Mouse (Mus musculus): ENCODE results near the gene Esrrg.

Esrrg gene

DNA sequence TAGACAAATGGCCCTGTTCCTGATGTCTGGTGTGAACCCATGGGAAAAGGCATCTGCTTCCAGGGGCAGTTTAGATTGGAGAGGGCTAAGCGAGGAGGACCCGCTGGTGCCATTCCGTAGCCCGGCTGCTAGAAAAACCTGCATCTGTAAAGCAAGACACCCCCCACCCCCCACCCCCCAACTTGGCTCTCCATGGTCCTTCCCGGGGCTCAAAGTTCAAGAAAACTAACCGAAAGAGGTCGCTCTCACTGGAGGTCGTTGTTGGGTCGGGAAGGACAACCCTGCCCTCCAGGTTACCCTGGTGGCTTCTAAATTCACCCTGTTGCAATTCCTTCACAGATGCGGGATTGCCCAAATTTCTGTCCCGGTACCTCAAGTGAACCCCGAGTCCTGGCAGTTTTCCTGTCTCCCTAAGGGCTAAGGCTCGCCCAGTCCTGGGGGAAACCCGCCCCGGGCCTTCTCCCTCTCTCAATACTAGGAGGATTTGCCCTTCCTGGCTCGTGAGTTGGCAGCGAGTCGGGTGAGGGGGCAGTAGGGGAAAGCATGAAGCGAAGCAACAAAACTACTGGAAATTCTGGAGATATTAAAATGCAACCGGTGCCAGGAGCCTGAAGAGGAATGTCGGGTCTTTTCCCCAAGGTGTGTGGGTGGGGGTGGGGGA, at the start of gene Esrrg:
Esrrg (plus strand) TSS at position 531 of the 661 bp plus-strand sequence.
- DNase-seq: no peak

DNA sequence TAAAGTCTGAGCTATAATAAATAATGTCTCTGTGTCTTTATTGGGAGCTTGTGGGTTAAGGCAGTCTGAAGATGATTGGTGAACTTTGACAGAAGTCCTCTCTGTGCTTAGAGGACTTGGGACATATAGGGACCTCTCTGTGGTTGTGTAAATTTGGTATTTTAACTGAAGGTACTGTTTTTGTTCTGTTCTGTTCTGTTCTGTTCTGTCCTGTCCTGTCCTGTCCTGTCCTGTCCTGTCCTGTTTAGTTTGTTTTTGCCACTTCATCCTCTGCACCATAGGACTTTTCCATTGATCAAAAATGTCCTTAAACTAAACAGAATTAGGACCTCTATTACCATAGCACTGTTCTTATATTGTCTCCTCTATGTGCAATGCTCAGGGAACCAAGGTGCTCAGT, 24.6 kb upstream of the Esrrg start:
- no peak for DNase-seq

DNA sequence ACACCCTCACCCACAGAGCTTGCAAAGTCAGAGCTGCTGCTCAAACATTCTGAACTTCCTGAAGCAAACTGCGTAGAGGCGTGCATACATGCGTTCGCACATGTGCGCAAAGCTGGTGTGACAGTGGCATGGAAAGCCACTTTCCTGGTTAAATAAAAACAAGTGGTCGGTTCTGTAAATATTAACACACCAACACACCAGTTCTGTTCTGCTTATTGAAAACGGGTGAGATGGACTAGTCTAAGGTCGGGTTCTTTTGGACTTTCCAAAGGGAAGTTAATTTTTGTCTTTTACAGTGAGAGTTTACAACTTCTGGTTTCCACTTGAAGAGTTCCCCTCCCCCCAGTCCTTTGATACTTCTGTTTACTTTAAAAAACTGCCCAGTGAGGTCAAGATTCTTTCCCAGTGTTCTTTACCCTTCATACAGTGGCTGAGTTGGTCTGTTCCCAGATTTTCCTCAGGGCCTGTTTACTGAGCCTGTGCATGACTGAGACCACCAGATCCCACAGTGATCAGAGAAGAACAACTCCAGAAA, 22.0 kb upstream of the Esrrg start:
- DNase-seq: no peak

DNA sequence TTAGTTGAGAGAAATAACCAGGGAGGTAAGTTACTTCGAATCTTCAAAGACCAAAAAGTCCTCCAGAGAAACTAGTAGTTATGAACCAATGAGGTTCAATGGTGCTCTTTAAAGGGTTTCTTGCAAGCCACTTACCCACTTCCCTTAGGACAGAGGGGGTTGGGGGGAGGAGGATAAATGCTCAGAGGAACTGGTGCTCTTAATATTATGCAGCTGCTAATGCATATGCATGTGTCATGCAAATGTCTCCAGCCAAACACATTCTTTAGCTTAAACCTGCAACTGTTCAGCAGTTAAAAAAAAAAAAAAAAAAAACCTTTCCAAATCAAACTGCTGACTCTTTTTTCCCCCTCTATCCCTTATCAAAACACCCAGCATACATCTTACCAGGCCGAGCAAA, 5.6 kb upstream of the Esrrg start:
- DNase-seq: no peak

DNA sequence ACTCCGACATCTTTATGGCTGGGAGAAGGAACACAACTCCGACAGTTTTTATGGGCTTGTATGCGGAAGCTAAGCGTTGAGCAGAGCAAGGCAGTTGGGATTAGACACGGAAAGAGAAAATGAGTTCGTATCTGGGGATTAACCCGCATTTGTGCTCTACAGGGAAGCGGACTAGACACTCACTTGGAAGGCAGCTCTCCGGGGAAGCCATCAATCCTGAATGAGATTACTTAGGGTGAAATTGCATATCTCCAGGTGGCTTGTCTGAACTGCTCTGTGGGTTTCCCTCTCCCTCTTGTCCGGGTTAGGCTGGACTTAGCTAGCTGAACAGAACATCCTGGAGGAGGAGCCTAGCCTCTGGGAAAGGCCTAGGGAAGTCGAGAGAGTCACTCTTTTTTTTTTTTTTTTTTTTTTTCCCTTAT, 4.5 kb upstream of the Esrrg start:
- no peak for DNase-seq

DNA sequence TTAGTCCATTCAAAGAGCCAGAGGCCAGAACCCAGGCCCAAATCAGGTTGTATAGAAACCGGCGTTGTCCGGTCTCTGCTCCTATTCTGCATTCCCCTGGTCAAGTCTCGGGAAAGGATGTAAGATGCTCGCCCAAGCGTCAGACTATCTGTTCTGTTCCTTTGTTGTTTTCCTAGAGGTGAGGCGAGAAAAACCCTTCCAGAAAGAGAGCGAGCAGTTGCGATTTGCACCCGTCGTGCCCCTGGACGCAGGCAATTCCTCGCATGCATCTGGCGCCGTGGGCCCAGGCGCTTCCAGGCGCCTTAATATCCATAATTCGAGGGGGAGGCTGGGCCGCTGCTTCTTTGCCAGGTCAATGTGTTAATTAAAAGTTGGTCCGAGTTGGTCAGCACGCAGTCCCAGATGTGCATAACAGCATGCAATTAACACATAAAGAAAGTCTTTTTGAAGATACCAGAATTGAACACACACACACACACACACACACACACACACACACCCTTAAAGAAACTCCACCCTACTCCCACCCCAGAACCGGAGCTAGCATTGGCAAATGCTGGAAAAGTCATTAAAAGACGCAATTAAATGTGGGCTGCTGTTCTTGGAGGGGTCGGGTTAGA, 3.8 kb upstream of the Esrrg start:
- DNase-seq: no peak

DNA sequence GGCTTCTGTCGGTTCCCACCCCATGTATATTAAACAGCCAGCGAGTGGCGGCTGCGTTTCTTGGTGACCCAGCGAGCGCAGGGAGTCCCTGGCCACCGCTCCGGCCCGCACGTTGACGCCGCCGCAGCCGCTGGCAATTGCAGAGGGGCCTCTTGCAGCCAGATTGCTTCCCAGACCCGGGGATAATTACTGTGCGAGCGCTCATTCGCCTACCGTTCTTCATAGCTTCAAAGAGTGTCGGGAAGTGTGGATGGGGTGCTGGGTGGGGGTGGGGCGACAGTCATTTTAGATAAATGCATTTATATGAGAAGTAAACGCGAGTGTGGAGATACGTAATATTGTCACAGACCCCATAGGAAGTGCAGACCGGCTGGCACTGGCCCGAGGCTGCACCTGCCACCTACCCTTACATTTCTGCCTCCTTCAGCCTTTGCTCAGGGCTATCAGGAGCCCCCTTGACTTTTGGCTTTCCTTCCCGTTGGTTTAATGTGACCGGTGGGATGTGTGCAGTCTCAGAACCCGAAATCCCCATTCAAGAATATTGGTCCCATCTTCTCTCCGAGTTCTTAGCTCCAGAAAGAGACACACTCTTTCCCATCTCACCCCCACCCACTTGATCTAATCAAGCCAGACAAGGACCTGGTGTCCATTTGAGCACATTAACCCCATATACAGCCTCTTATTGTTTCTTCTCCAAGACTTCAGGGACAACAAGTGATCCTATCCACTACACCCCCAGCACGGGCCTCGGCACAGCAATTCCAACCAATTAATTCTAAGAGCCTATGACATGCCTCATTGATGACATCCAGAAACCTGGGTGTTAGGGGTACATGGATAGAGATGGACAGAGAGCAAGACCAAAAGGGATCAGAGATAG, 3.0 kb upstream of the Esrrg start:
- no peak for DNase-seq

DNA sequence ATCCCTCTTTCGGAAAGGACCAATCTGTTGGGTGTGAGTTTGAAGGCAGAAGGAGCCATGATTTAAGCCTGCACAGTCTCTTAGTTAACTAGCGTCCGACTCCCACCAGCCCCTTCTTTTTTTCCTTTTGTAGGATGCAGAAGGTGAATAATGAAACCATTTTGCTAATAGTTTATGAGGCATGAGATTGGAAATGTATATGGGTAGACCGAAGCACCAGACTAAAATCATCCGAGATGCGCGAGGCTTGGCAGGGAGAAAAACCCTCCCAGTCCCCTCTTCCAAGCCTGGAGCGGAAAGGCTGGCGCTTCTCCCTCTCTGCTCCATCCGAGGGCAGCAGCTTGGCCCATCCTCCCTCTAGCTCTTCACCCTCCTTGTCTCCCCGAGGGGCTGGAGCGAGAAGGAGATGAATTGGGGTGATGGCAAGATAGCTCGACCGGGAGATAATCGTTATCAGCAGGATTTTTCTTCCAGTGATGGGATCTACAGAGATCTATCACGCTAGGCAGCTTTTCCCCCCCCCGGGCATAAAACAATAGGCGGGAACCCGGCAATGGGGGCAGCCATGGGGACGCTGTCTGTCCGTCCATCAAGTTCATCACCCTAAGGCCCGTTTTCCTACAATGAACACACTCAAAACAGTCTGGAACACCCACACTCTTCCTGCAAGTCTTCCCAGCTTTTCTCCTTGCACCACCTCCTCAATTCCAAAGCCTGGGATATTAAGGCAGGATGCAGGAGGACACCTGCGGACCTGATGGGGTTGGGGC, 2.1 kb upstream of the Esrrg start:
- DNase-seq: no peak

DNA sequence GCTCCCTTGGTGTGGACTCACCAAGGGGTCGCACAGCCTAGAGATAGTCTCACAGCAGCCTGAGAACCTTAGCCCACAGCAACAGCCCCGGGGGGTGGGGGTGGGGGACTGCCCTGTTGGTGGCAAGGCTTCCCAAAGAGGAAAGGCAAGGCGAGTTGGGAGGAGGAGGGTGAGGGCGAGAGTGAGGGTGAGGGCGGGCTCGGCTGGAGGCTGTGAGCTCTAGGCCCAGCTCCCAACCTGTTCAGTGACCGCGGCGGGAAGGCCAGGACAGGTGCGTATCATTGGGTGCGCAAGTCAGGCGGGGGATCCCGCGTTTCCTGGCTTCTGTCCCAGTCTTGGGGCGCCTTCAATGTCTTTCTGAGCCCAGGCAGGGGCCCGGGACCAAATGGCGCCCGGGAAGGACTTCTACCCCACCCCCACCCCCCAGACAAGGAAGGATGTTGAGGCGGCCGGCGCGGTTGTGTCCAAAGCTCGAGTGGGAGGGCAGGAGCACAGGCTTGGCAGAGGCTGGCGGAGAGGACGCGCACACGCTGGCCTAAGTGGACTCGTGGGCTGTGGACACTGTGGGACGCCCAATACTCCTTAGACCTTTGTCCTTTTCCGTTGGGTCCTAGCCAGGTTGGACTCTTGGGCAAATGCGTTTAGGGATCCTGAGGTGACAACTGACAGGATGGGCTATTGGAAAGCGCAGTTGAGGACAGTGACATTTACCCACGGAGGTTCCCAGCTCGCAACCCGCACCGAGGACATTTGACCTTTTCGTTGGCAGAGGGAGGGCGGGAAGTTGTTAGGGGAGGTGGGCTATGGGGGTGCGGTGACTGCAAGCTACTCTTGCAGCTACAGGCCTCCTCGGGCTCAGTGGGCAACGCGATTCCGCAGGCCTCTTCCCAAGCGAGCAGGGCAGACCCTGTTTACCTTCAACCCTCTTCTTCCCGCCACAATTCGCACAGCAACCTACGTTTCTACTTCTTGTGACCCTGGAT, 1.2 kb upstream of the Esrrg start:
- DNase-seq: no peak

DNA sequence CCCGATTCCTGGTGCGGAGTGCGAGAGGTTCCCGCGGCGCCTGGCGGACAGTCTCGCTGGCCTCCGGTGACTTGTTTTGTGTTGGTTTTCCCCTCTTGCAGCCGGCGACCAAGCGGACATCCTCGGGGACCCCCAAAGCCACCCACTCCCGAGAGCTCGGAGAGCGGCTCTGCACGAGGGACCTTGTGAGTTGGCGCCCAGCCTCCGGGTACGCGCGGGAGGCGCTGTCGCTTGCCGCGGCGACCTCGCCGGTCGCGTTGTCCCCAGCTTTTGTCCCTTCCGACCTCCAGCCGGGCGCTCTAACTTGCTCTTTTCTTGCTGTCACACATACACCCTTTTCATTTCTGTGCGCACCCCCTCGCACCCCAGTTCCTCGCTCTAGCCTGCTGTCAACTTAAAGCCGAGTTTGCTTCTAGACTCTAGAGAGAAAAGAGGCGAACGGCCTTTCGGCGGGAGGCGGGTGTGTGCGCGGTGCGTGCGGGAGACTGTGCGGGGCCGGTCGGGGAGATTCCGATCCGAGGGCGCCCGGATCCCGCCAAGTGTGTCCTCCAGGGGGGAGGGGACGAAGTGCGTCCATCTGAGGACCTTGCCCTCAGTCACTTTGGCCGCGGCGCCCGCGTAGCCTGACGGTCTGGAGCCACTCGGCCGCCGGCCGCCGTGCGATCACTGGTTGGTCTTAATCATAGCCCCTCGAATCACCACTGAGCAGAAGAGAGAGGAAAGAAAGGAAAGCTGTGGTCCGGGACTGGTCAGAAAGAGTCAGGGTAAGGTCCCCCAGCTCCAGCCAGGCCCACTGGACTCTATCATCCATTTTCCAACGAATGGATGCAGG, 646 bp downstream of the Esrrg start:
- peak in 1 of 2 experiments; percentile 32 for DNase-seq

DNA sequence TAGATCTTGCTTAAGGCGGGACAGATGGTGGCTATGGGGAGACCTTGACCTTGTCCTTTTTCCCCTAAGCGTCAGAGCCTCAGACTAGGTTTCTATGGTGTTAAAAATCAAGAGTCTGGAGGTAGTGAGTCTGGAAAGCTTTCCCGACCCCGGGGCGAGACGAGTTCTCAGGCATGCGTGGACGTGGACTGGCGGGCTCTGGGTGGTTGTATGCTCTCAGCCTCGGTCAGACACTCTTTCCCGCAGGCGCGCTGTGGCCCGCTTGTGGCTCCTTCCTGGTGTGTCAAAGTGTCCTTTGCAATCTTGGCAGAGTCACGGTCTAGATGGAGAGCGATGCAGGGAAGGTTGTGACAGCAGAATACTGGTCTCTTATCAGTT, 1.3 kb downstream of the Esrrg start:
- no peak for DNase-seq

DNA sequence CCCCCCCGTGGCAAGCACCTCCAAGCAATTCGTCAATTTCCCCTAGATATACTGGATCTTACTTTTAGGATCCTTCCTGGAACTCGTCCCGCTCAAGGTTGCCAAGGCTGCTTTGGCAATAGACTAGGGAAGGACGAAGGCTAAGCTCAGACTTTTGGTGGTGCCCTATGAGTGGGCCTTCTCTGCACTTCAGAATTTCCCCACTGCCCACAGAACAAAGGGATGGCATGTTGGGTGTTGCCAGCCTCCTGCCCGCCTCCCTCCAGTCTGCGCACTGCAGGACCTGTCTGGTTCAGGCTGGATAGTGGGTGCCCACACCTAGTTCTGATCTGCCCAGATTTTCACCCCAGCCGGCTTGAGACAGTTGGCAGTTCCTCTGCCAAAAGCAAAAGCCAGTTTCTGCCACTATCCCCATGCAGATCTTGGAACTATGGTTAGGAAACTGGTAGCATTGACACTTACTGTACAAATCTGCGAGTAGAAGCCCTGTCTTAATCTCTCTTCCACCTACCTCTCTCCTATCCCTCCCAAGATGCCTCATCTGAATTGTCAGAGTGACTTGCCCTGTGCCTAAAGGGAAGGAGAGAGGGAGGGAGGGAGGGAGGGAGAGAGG, 1.9 kb downstream of the Esrrg start:
- DNase-seq: no peak

DNA sequence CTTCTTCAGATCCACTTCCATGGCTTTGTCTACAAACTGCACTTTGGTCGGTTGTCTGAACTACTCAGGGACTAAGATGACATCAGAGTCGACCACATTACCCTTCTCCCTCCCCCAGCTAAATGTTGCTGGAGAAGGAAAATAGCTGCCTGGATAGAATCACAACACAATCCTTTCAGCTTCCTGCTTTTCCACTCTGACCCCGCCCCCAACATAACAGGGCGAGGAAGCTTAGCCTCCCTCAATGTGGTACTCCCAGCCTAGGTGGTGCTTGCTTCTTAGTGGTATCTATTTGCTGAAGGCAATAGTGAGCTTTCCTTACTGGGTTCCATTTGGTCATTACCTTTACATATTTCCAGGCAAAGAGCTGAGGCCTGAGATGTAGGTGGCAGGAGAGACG, 3.3 kb downstream of the Esrrg start:
- DNase-seq: no peak

DNA sequence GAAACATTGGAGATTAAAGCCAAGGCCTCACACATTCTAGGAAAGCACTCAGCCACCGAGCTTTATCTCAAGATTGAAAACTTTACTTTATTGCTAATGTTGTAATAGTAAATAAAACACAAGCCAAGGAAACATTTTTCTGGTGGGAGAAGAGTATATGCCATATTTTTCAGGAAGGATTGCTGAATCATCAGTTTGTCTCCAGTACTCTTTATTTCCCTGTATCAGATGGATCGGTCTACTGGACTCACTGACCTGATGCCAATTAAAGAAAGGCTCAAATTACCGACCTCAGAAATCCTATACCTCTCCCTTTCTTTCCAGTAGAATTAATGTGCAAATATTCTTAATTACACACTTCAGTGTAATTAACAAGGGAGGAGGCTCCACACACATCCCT, 4.7 kb downstream of the Esrrg start:
- DNase-seq: no peak

DNA sequence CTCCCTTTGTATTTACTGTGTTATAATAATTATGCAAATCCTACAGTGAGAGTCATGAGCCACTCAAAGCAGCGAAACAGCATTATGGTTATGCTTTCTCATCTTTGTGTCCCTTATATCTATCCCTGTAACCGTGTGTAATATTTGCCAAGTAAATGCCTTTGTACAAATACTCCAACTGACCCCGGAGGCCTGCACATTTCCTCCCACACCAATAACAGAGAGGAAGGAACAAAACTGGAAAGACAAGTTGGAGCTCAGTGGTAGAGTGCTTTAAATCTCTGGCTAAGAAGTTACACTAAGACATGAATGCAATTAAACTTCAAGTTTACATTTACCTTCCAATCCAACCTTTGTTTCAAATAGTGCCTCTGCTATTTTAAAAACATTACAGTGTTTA, 15.4 kb downstream of the Esrrg start:
- no peak for DNase-seq

DNA sequence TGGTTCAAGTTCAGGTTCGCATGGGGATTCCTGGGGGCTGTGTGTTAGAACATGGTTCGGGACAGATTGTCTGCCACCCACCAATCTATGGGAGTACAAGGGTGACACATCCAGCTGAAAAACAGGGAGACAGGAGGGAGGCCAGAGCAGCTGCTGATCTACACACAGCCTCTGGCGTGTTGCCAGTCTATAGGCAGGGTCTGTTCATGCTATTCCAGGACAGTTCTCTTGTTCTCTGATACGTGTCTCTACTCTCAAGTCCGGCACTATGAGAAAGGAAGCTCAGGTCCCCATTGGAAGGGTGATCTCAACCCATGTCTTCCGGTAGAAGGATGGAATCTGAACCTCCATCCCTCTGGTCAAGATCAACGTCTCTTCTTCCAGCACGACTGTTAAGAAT, 21.8 kb downstream of the Esrrg start:
- no peak for DNase-seq

DNA sequence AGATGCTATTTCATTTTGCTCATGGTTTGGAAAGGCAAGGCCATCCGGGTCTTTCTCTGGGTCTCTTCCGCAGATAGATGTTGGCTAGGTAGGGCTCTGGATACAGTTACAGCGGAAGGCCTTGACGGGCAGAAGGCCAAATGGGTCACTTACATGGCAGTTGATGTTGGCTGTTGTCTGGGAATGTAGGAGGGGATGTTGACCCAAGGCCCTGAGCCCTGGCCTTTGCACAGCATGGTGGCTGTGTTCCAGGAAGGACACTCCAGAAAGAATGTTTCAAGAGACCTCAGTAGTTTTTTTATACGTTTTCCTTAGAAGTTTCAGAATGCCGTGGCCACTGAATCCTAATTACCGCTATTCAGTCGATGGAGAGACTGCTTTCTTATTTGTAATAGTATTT, 22.9 kb downstream of the Esrrg start:
- DNase-seq: peak in 1 of 2 experiments; percentile 25

DNA sequence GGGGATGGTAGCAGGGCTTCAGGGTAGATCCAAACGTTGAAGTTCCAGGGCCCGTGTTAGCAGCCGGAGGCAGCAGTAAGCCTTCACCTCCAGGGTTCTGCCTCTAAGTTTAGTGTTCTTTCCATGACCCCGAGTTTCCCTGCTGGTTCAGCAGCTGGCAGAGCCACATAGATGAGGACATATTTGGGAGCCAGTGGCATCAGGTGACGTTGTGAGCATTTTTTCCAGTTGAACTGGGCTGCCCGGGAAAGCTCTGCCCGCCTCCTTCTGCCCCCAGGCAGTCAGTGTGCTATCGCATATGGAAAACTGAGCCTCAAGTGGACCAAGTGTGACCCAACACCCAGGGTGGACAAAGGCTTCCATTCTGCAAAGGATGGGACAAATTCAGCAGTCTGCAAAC, 36.7 kb downstream of the Esrrg start:
- no peak for DNase-seq

DNA sequence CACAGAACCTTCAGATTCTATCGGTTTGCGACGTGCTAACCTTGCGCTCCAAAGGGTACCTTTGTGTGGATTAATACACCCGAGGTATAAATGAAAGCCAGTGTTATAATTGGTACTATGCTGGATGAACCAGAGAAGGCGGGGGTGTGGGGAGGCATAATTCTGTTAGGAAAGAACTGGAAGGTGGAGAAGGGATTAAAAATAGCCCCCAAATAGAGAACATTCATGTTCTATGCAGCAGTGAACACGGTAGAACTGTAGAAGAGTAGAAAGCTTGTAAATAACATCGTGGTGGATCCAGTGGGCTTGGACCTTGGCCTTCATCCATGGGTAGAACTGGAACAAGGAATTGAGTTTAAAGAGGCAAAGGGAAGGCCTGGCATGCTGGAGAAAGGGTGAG, 40.0 kb downstream of the Esrrg start:
- no peak for DNase-seq

DNA sequence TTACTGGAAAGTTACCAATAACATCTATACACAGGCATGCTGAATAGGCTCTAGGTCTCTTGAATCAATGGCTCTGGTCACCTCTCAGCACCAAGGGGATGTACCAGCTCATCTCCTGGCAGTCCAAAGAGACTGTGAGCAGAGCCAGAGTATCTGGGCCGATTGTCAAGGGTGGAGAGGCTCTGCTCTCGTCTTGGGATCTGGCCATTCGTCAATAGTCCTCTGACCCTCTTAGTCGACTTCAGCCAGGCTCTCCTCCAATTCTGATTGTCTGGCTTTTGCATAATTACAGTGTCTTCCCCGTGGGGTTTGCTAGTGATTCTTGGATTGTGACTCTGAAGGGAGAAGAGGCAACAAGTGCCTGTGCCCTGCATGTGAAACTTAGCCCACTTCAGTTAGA, 41.3 kb downstream of the Esrrg start:
- DNase-seq: no peak
